Mouse (Mus musculus) midbrain, embryonic 11.5 days (tissue): ENCODE measurements at regions not wholly inside any gene's neighbourhood (a gene's known extent, or its start where the extent isn't known, plus 50 kb on each side); places are given as distances from the start of the nearest gene placed in this dataset.

Experiments used
- ATAC-seq: fragments of 200-750 bp; cut with Nextera tagmentation; 2 replicates; pipeline ENCODE4 v1.8.0; 2017; ENCODE audit warnings: moderate TSS enrichment, moderate library complexity; ENCODE audit not compliant: low FRiP score
- DNase-seq: peaks from one replicate; pipeline ENCODE4 v3.0.0; 2015; ENCODE audit warnings: low spot score; ENCODE audit errors: missing footprints
- H3K27ac ChIP-seq: fragments of 300-500 bp; sonication (generic); 2 replicates; pipeline ENCODE4 v1.5.1; 2014; ENCODE audit warnings: low read depth, low read length
- H3K27me3 ChIP-seq: fragments of 300-500 bp; sonication (generic); 2 replicates; pipeline ENCODE4 v1.6.1; 2014; ENCODE audit warnings: mild to moderate bottlenecking, low read length, moderate library complexity, mixed read lengths; ENCODE audit not compliant: control insufficient read depth, insufficient read depth
- H3K36me3 ChIP-seq: fragments of 300-500 bp; sonication (generic); 2 replicates; pipeline ENCODE4 v1.6.1; 2014; ENCODE audit warnings: mild to moderate bottlenecking, low read length, moderate library complexity, mixed read lengths; ENCODE audit not compliant: control insufficient read depth, insufficient read depth
- H3K4me1 ChIP-seq: fragments of 300-500 bp; sonication (generic); 2 replicates; pipeline ENCODE4 v1.6.1; 2014; ENCODE audit warnings: low read length; ENCODE audit not compliant: control insufficient read depth, insufficient read depth
- H3K4me2 ChIP-seq: fragments of 300-500 bp; sonication (generic); 2 replicates; pipeline ENCODE4 v1.6.1; 2014; ENCODE audit warnings: mild to moderate bottlenecking, moderate library complexity
- H3K4me3 ChIP-seq: fragments of 300-500 bp; sonication (generic); 2 replicates; pipeline ENCODE4 v1.5.1; 2014; ENCODE audit warnings: low read depth, low read length
- H3K9ac ChIP-seq: fragments of 300-500 bp; sonication (generic); 2 replicates; pipeline ENCODE4 v1.6.1; 2014; ENCODE audit warnings: low read length
- H3K9me3 ChIP-seq: fragments of 300-500 bp; sonication (generic); 2 replicates; pipeline ENCODE4 v1.6.1; 2016; ENCODE audit warnings: low read length; ENCODE audit not compliant: control insufficient read depth
- WGBS: fragments of 180-500 bp; shearing (Covaris S2); extraction: QIAGEN DNeasy Blood & Tissue Kit; methylation state at CpG from one replicate; pipeline ENCODE4 v1.1.7; 2014; 5-methylcytosine and 5-hydroxymethylcytosine counted together

- H3K9me3 ChIP-seq: no peaks in the 10 kb centered on the region
- DNase-seq (peak; percentile 95), ATAC-seq (peak; percentile 82)
- H3K4me3 ChIP-seq: no peak overlapping the region
- H3K4me2 ChIP-seq: peak overlapping the region; percentile 22; the same call in 1 of the 2 replicates
- H3K27ac ChIP-seq: no peak overlapping the region
- no peaks in the 10 kb centered on the region for H3K36me3 ChIP-seq
- no peaks in the 10 kb centered on the region for H3K4me1 ChIP-seq
- WGBS: 16% methylated on average over 20 of the region's 20 CpGs
- no peak overlapping the region for H3K9ac ChIP-seq
- H3K27me3 ChIP-seq: no peaks in the 10 kb centered on the region; the same call in 1 of the 2 replicates
These were observed 61.0 kb upstream of the Lpcat1 start for GRCm38 (mm10) chr13:73405720-73406629.

- H3K27ac ChIP-seq: no peak overlapping the region
- no peaks in the 10 kb centered on the region for H3K9me3 ChIP-seq
- H3K36me3 ChIP-seq: no peaks in the 10 kb centered on the region
- ATAC-seq (no peak), DNase-seq (peak; percentile 10)
- H3K4me2 ChIP-seq: no peak overlapping the region
- H3K27me3 ChIP-seq: no peaks in the 10 kb centered on the region
- H3K4me1 ChIP-seq: no peaks in the 10 kb centered on the region
- no peak overlapping the region for H3K4me3 ChIP-seq
- H3K9ac ChIP-seq: no peak overlapping the region
- 83% methylated on average over 1 of the region's 1 CpGs for WGBS
These were observed 66.1 kb upstream of the Lpcat1 start for GRCm38 (mm10) chr13:73400921-73401320.

DNA sequence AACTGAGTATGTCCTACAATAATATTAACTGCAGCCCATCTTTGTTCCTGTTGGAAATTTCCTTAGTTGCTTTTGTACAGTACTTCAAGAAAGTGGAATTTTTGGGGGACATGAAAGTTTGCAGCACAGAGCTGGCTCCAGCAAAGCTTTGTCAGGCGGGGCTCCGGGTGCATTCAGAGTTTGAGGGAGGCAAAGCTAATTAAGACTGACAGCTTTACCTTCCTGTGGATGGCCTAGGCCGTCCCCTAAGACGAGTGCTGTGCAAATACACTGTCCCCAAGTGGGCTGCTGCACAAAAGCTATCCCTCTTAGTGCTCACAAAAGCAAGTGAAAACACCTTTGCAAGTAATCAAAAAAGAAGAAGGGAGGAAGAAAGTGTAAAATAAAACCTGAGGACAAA lies 68.7 kb upstream of the Ndufs6 start:
- Histone ChIP-seq H3K4me2 (no peak overlapping the region), H3K27ac (no peak overlapping the region), H3K9me3 (no peaks in the 10 kb centered on the region), H3K9ac (no peak overlapping the region), H3K4me3 (no peak overlapping the region), H3K27me3 (no peaks in the 10 kb centered on the region), H3K4me1 (no peaks in the 10 kb centered on the region), H3K36me3 (no peaks in the 10 kb centered on the region)
- WGBS: 10% methylated on average over 4 of the region's 4 CpGs
- no peak for DNase-seq
- ATAC-seq: no peak

DNA sequence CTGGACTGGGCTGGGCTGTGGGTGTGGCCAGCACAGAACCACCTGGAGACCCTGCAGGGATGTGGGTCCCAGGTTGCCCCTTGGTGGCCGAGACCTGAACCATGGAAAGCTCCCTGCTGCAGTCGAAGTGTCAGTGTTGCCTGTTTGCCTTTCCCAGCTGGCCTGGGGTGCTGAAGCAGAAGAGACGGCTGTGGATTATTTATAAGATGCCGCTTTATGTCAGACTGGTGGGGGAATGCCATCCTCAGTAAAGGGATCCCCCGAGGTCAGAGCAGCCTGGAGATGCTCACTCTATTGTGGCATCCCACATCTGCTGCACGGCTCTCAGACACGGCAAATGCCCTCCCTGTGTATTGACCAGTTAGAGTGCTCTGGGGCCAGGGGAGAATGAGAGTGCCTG lies 67.5 kb upstream of the Ndufs6 start:
- no peak overlapping the region for H3K9ac ChIP-seq
- H3K27ac ChIP-seq: no peak overlapping the region
- no peak overlapping the region for H3K4me2 ChIP-seq
- DNase-seq: no peak
- H3K27me3 ChIP-seq: no peaks in the 10 kb centered on the region
- no peaks in the 10 kb centered on the region for H3K36me3 ChIP-seq
- no peaks in the 10 kb centered on the region for H3K9me3 ChIP-seq
- 71% methylated on average over 7 of the region's 7 CpGs for WGBS
- ATAC-seq: no peak
- H3K4me3 ChIP-seq: no peak overlapping the region
- H3K4me1 ChIP-seq: no peaks in the 10 kb centered on the region

DNA sequence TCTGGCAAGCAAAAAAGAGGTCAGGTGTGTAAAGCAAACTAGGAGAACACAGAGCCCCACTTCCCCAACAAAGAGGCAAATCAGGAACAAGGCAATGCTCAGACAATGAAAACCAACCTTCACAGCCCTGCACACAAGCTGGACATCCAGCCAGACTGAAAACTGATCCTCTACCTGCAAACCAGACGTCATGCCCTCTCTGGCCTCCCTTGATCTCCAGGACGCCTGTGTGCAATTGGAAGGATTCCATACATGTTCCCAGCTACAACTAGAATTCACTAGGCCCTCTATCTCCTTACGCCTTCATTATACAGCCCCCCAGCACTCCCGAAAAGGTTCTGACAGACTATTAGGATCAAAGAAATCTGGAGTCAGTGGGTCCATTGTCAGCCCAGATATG lies 60.7 kb upstream of the Ndufs6 start:
- Histone ChIP-seq H3K36me3 (no peaks in the 10 kb centered on the region), H3K4me2 (no peak overlapping the region), H3K9ac (no peak overlapping the region), H3K27me3 (no peaks in the 10 kb centered on the region), H3K4me1 (no peaks in the 10 kb centered on the region), H3K4me3 (no peak overlapping the region), H3K9me3 (no peaks in the 10 kb centered on the region), H3K27ac (no peak overlapping the region)
- ATAC-seq: no peak
- 72% methylated on average over 4 of the region's 4 CpGs for WGBS
- DNase-seq: no peak

DNA sequence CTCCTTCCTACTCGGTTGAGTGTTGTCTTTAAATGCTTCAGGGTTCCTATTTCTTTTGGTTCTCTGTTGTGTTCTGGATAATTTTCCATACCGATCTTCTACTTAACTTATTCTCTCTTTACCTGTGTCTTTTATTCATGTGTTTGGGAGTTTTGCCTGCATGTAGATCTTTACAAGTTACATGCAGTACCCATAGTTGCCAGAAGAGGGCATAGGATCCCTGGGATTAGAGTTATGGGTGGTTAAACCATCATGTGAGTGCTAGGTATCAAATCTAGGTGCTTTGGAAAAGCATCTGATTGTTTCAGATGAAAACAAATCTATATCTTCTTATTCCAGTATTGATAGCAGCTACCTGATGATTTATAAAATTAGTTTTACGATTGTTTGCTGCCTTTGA lies 55.2 kb upstream of the Ndufs6 start:
- H3K9ac ChIP-seq: no peak overlapping the region
- H3K4me3 ChIP-seq: no peak overlapping the region
- no peak for ATAC-seq
- DNase-seq: no peak
- no peak overlapping the region for H3K4me2 ChIP-seq
- no peaks in the 10 kb centered on the region for H3K4me1 ChIP-seq
- 64% methylated on average over 3 of the region's 3 CpGs for WGBS
- no peaks in the 10 kb centered on the region for H3K27me3 ChIP-seq
- H3K36me3 ChIP-seq: no peaks in the 10 kb centered on the region
- H3K27ac ChIP-seq: no peak overlapping the region
- no peaks in the 10 kb centered on the region for H3K9me3 ChIP-seq
